Mouse (Mus musculus): ENCODE measurements around the gene Mrps7.
A peak's percentile ranks its signal among the peaks of the same experiment; 100 is the strongest.
"Not testable (repeated sequence)": the region's sequence is repeated elsewhere in the genome, so short reads cannot be mapped to it uniquely, and the experiment has no call there.

Gene Mrps7

GRCm38 (mm10) chr11:115628465-115629101 lies 24.9 kb downstream of the Mrps7 start:
- no peak for DNase-seq (ENCODE audit: low read depth)

GRCm38 (mm10) chr11:115629734-115630531 lies 26.2 kb downstream of the Mrps7 start:
- DNase-seq (ENCODE audit: low read depth), result no peak

GRCm38 (mm10) chr11:115630532-115631504 lies 27.1 kb downstream of the Mrps7 start:
- peak; percentile 58 for DNase-seq (ENCODE audit: low read depth)

GRCm38 (mm10) chr11:115631505-115631890 lies 27.8 kb downstream of the Mrps7 start:
- DNase-seq (ENCODE audit: low read depth), result peak; percentile 52

- DNase-seq (ENCODE audit: low read depth), result no peak
Observed at GRCm38 (mm10) chr11:115632247-115632646, 28.5 kb downstream of the Mrps7 start.

- no peak for DNase-seq (ENCODE audit: low read depth)
Observed at GRCm38 (mm10) chr11:115632862-115633261, 29.1 kb downstream of the Mrps7 start.

- DNase-seq (ENCODE audit: low read depth), result no peak
Observed at GRCm38 (mm10) chr11:115634109-115634508, 30.4 kb downstream of the Mrps7 start.

GRCm38 (mm10) chr11:115635041-115635440 lies 31.3 kb downstream of the Mrps7 start:
- DNase-seq (ENCODE audit: low read depth), result no peak

- DNase-seq (ENCODE audit: low read depth), result no peak
Observed at GRCm38 (mm10) chr11:115635484-115635883, 31.8 kb downstream of the Mrps7 start.

- no peak for DNase-seq (ENCODE audit: low read depth)
Observed at GRCm38 (mm10) chr11:115636960-115637359, 33.2 kb downstream of the Mrps7 start.

- DNase-seq (ENCODE audit: low read depth), result no peak
Observed at GRCm38 (mm10) chr11:115638498-115639409, 35.0 kb downstream of the Mrps7 start.

- no peak for DNase-seq (ENCODE audit: low read depth)
Observed at GRCm38 (mm10) chr11:115639540-115639939, 35.8 kb downstream of the Mrps7 start.

GRCm38 (mm10) chr11:115640311-115640828 lies 36.6 kb downstream of the Mrps7 start:
- no peak for DNase-seq (ENCODE audit: low read depth)

- DNase-seq (ENCODE audit: low read depth), result peak; percentile 83
Observed at GRCm38 (mm10) chr11:115640978-115641663, 37.4 kb downstream of the Mrps7 start.

- DNase-seq (ENCODE audit: low read depth), result no peak
Observed at GRCm38 (mm10) chr11:115641664-115642036, 37.9 kb downstream of the Mrps7 start.

- no peak for DNase-seq (ENCODE audit: low read depth)
Observed at GRCm38 (mm10) chr11:115642705-115643104, 39.0 kb downstream of the Mrps7 start.

- peak; percentile 63 for DNase-seq (ENCODE audit: low read depth)
Observed at GRCm38 (mm10) chr11:115643265-115643664, 39.5 kb downstream of the Mrps7 start.

- no peak for DNase-seq (ENCODE audit: low read depth)
Observed at GRCm38 (mm10) chr11:115644308-115644707, 40.6 kb downstream of the Mrps7 start.

- not testable (repeated sequence) for DNase-seq (ENCODE audit: low read depth)
Observed at GRCm38 (mm10) chr11:115645498-115645897, 41.8 kb downstream of the Mrps7 start.

- DNase-seq (ENCODE audit: low read depth), result no peak
Observed at GRCm38 (mm10) chr11:115646439-115646838, 42.7 kb downstream of the Mrps7 start.
